Mouse (Mus musculus) stomach, postnatal 0 days (tissue): ENCODE data around the gene Irgm2. TPM values are rescaled to one million over a fixed set of nuclear protein-coding genes. Genes with fewer than 3 reads are reported as not detected.
A peak's percentile ranks its signal among the peaks of the same experiment; 100 is the strongest.
"Not testable (repeated sequence)": the region's sequence is repeated elsewhere in the genome, so short reads cannot be mapped to it uniquely, and the experiment has no call there.

Experiments used
- ATAC-seq: fragments of 200-750 bp; cut with Nextera tagmentation; 2 replicates; pipeline ENCODE4 v1.8.0; 2017; ENCODE audit not compliant: low FRiP score, low TSS enrichment
- DNase-seq: peaks from one replicate; pipeline ENCODE4 v3.0.0-alpha.2; 2016; ENCODE audit warnings: low spot score
- H3K27ac ChIP-seq: fragments of 300-500 bp; sonication (generic); replicated peaks from 2 replicates; pipeline ENCODE4 v1.5.1; 2014; ENCODE audit warnings: mild to moderate bottlenecking, control low read depth
- H3K27me3 ChIP-seq: fragments of 300-500 bp; sonication (generic); 2 replicates; pipeline ENCODE4 v1.6.1; 2014; ENCODE audit warnings: low read length; ENCODE audit not compliant: control insufficient read depth, insufficient read depth
- H3K36me3 ChIP-seq: fragments of 300-500 bp; sonication (generic); 2 replicates; pipeline ENCODE4 v1.6.1; 2014; ENCODE audit warnings: low read length, mixed read lengths; ENCODE audit not compliant: control insufficient read depth, insufficient read depth
- H3K4me1 ChIP-seq: fragments of 300-500 bp; sonication (generic); replicated peaks from 2 replicates; pipeline ENCODE4 v1.6.1; 2014; ENCODE audit warnings: antibody characterized with exemption; ENCODE audit not compliant: control insufficient read depth, insufficient read depth
- H3K4me2 ChIP-seq: fragments of 300-500 bp; sonication (generic); replicated peaks from 2 replicates; pipeline ENCODE4 v1.6.1; 2014; ENCODE audit warnings: low read depth, mild to moderate bottlenecking, control low read depth, moderate library complexity
- H3K4me3 ChIP-seq: fragments of 300-500 bp; sonication (generic); 2 replicates; pipeline ENCODE4 v1.5.1; 2014; ENCODE audit warnings: low read depth, low read length, control low read depth
- H3K9ac ChIP-seq: fragments of 300-500 bp; sonication (generic); 2 replicates; pipeline ENCODE4 v1.6.1; 2014; ENCODE audit warnings: mild to moderate bottlenecking, low read length, control low read depth, mixed read lengths
- H3K9me3 ChIP-seq: fragments of 300-500 bp; sonication (generic); 2 replicates; pipeline ENCODE4 v1.6.1; 2016; ENCODE audit warnings: low read length; ENCODE audit not compliant: control insufficient read depth
- CTCF ChIP-seq: IDR thresholded peaks from 2 replicates; pipeline ENCODE4 v1.5.1; 2016; ENCODE audit warnings: antibody characterized with exemption, low read depth, mild to moderate bottlenecking, moderate library complexity
- EP300 ChIP-seq: optimal IDR thresholded peaks from 2 replicates; pipeline ENCODE3; 2016; ENCODE audit warnings: antibody characterized with exemption
- WGBS: fragments of 180-500 bp; shearing (Covaris S2); extraction: QIAGEN DNeasy Blood & Tissue Kit; methylation state at CpG from one replicate; pipeline ENCODE4 v1.1.7; 2014; 5-methylcytosine and 5-hydroxymethylcytosine counted together
- polyA plus RNA-seq: library from polyadenylated mRNA; unstranded; fragments of >200 nt; fragmentation: Nextera tagmentation; extraction: Ambion mirVana; gene quantifications from 2 replicates; pipeline ENCODE4 v1.2.1, GENCODE M21; 2015

The Irgm2 gene
- polyA plus RNA-seq, 1 experiment from 2014 or later: 3.9 TPM

GRCm38 (mm10) chr11:58225655-58226054 is 26.2 kb downstream of the Irgm2 start:
- Histone ChIP-seq H3K27me3 (no peaks in the 10 kb centered on the region), H3K4me3 (no peak overlapping the region), H3K4me2 (no peak overlapping the region), H3K4me1 (no peaks in the 10 kb centered on the region), H3K36me3 (no peaks in the 10 kb centered on the region), H3K27ac (no peak overlapping the region), H3K9me3 (no peaks in the 10 kb centered on the region), H3K9ac (no peak overlapping the region)
- ATAC-seq (peak; percentile 73), DNase-seq (peak; percentile 78)
- TF ChIP-seq EP300 (no peak), CTCF (peak; percentile 96)
- WGBS: 2% methylated on average over 5 of the region's 5 CpGs

- Histone ChIP-seq H3K4me3 (no peak overlapping the region), H3K4me1 (no peaks in the 10 kb centered on the region), H3K4me2 (no peak overlapping the region), H3K9me3 (no peaks in the 10 kb centered on the region), H3K27ac (no peak overlapping the region), H3K27me3 (no peaks in the 10 kb centered on the region), H3K36me3 (no peaks in the 10 kb centered on the region), H3K9ac (no peak overlapping the region)
- ATAC-seq (no peak), DNase-seq (no peak)
- TF ChIP-seq CTCF: no peak
- TF ChIP-seq EP300: no peak
These were observed 27.0 kb downstream of the Irgm2 start for GRCm38 (mm10) chr11:58226425-58226824.

DNA sequence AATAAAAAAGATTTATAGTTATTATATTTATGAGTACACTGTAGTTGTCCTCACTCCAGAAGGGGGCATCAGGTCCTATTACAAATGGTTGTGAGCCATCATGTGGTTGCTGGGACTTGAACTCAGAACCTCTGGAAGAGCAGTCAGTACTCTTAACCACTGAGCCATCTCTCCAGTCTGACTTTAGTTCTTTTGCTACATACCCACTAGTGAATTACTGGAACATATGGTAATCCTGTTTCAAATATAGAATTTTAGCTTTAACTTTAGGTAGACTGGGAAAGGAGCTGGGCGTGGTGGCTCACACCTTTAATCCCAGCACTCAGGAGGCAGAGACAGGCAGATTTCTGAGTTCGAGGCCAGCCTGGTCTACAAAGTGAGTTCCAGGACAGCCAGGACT is 28.6 kb downstream of the Irgm2 start:
- not testable (repeated sequence) for H3K27me3 ChIP-seq, H3K4me2 ChIP-seq, H3K36me3 ChIP-seq, H3K9me3 ChIP-seq, DNase-seq, ATAC-seq, H3K4me1 ChIP-seq, H3K9ac ChIP-seq, H3K4me3 ChIP-seq, H3K27ac ChIP-seq
- WGBS: 94% methylated on average over 2 of the region's 2 CpGs

GRCm38 (mm10) chr11:58230396-58230910 is 31.0 kb downstream of the Irgm2 start:
- no peak for TF ChIP-seq CTCF
- no peak for TF ChIP-seq EP300
- no peak for ATAC-seq

DNA sequence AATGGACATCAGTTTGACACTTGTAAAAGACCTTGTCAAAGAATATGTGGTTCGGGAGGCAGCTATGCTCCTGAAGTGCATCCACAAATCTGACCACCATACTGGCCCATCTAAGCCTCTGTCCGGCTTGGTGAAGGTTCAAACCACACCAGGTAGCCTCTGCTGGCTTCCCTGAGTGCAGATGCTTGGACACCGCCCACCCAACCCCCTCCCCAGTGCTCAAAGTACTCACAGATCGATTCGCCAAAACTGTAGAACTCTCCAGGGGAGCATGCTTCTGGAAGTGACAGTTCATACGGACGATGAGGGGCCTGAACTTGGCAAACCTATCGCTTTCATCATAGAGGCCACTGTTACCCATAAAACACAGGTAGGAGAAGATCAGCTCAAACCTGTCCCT is 31.7 kb downstream of the Irgm2 start:
- ATAC-seq: no peak
- no peak overlapping the region for H3K4me3 ChIP-seq
- 82% methylated on average over 8 of the region's 8 CpGs for WGBS
- no peaks in the 10 kb centered on the region for H3K9me3 ChIP-seq
- TF ChIP-seq CTCF (no peak), EP300 (no peak)
- no peak overlapping the region for H3K9ac ChIP-seq
- H3K27me3 ChIP-seq: no peaks in the 10 kb centered on the region
- DNase-seq: no peak
- H3K36me3 ChIP-seq: no peaks in the 10 kb centered on the region
- H3K4me1 ChIP-seq: no peaks in the 10 kb centered on the region
- no peak overlapping the region for H3K27ac ChIP-seq
- no peak overlapping the region for H3K4me2 ChIP-seq

More at GRCm38 (mm10) chr11:58230396-58230910, 31.0 kb downstream of the Irgm2 start:
- Histone ChIP-seq H3K9ac (no peak overlapping the region), H3K9me3 (no peaks in the 10 kb centered on the region), H3K27ac (no peak overlapping the region), H3K36me3 (no peaks in the 10 kb centered on the region), H3K4me1 (no peaks in the 10 kb centered on the region), H3K27me3 (no peaks in the 10 kb centered on the region), H3K4me3 (no peak overlapping the region), H3K4me2 (no peak overlapping the region)
- WGBS: 68% methylated on average over 16 of the region's 16 CpGs
- DNase-seq: no peak

GRCm38 (mm10) chr11:58234551-58234950 is 35.1 kb downstream of the Irgm2 start:
- H3K4me3 ChIP-seq, ATAC-seq, H3K9ac ChIP-seq, H3K4me2 ChIP-seq, H3K36me3 ChIP-seq, DNase-seq, H3K4me1 ChIP-seq, H3K27me3 ChIP-seq, H3K27ac ChIP-seq, H3K9me3 ChIP-seq: not testable (repeated sequence)
- WGBS: 70% methylated on average over 3 of the region's 3 CpGs
